Mouse (Mus musculus): ENCODE measurements at regions not wholly inside any gene's neighbourhood (a gene's known extent, or its start where the extent isn't known, plus 50 kb on each side); places are given as distances from the start of the nearest gene placed in this dataset.

DNA sequence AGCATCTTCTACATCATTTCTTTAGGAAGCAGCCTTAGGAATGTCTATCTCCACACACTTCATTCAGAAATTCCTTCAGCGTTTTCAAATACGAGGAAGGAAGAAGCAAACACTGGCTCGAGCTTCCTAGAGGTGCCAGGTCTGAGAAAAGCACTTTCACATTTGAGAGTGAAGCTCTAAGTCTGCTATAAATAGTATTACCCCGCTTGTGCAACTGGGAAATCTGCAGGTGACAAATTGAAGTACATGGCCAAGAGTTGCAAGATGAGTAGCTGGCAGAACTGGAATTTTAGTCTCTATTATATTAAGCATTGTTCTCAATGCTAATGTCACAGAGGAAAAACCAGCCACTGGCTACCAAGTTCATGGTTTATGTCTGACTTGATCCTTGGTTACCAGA, 73.2 kb upstream of the Klf7 start:
- no peak for TF ChIP-seq CTCF (IDR thresholded peaks at IDR 0.05; ENCODE audit: control insufficient read depth, insufficient read depth, insufficient read length)
- TF ChIP-seq MYOD1 (IDR thresholded peaks at IDR 0.05; ENCODE audit: control insufficient read depth, insufficient read length, low read depth), result no peak
